8 mouse cellular contexts compared by ENCODE assay signal in the genomic region with DNA sequence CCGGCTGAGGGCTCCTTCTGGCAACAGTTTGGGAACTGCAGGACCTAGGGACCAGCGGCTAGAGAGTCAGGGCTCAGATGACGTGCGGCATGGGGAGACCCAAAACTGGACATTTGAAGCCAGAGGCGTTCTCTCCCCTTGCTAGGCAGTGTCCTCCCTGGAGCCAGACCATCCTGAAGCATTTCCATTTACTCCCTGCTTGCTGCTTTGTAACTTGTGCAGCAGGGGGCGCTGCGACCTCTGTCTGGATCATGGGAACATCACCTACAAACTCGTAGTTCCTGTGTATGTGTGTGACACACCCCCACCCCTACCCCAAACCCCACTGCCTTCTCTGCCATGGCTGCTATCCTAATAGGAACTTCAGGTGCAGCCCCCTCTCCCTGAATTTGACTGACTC. TPM values are rescaled to one million over a fixed set of nuclear protein-coding genes. Genes with fewer than 3 reads are reported as not detected.
DNase-seq lines count a peak whose midpoint lies in the region; ATAC-seq lines count a peak whose summit lies in the region.

No protein-coding gene starts in this region.

- peak; percentile 55 for DNase-seq in gastrocnemius, adult 18-20 months (ENCODE audit: low spot score)
- DNase-seq in gastrocnemius, adult 8-10 months (ENCODE audit: low spot score in 2 of 2) = no peak
- DNase-seq in ovary, postnatal 14 days (ENCODE audit: low spot score) = peak; percentile 55
- DNase-seq in ovary, adult 18-20 months (ENCODE audit: low spot score) = no peak
- peak; percentile 73 for DNase-seq in adrenal gland, postnatal 25 days
- peak; percentile 68 for DNase-seq in lung, postnatal 25 days (ENCODE audit: low spot score)
- peak; percentile 58 for DNase-seq in thymus, postnatal 25 days

- peak; percentile 71 for ATAC-seq in granulocyte monocyte progenitor cell, adult 5-6 weeks (replicated peaks; ENCODE audit: poor library complexity, severe bottlenecking)

RNA-seq across cellular contexts. Expression of a gene that starts 4.8 kb away (rescaled TPM):
- not detected for total RNA-seq in gastrocnemius, adult 18-20 months (2021)
- not detected for total RNA-seq in gastrocnemius, adult 8-10 months (2022)
- 0.43 and 1.0 TPM in 2 replicates for total RNA-seq in adrenal gland, postnatal 25 days (2021)
- total RNA-seq in granulocyte monocyte progenitor cell, adult 5-6 weeks (2014; fragmentation: Nextera tagmentation) = not detected in 2 replicates
- total RNA-seq in granulocyte monocyte progenitor cell, adult 5-6 weeks (2017) = not detected in 2 replicates

RNA-seq across cellular contexts. Expression of a gene that starts 7.3 kb away (rescaled TPM):
- total RNA-seq in gastrocnemius, adult 18-20 months (2021) = not detected
- not detected for total RNA-seq in gastrocnemius, adult 8-10 months (2022)
- not detected in 2 replicates for total RNA-seq in adrenal gland, postnatal 25 days (2021)
- not detected in 2 replicates for total RNA-seq in granulocyte monocyte progenitor cell, adult 5-6 weeks (2014; fragmentation: Nextera tagmentation)
- not detected in 2 replicates for total RNA-seq in granulocyte monocyte progenitor cell, adult 5-6 weeks (2017)

RNA-seq across cellular contexts. Expression of a gene that starts 35.9 kb away (rescaled TPM):
- under 1 TPM in 1 of 2 experiments, not detected in 1; 0.46 TPM for total RNA-seq in gastrocnemius, adult 18-20 months (2021)
- not detected for total RNA-seq in gastrocnemius, adult 8-10 months (2022)
- 3.9 and 6.0 TPM in 2 replicates for total RNA-seq in adrenal gland, postnatal 25 days (2021)
- not detected in 2 replicates for total RNA-seq in granulocyte monocyte progenitor cell, adult 5-6 weeks (2014; fragmentation: Nextera tagmentation)
- not detected in 2 replicates for total RNA-seq in granulocyte monocyte progenitor cell, adult 5-6 weeks (2017)

RNA-seq across cellular contexts. Expression of a gene that starts 49.0 kb away (rescaled TPM):
- total RNA-seq in gastrocnemius, adult 18-20 months (2021) = under 1 TPM; 0.17 to 0.34 TPM
- under 1 TPM in 3 of 4 experiments, not detected in 1; 0.15 to 0.64 (median 0.40) TPM for total RNA-seq in gastrocnemius, adult 8-10 months (2022)
- 5.9 and 6.3 TPM in 2 replicates for total RNA-seq in adrenal gland, postnatal 25 days (2021)
- total RNA-seq in granulocyte monocyte progenitor cell, adult 5-6 weeks (2014; fragmentation: Nextera tagmentation) = not detected in 2 replicates
- total RNA-seq in granulocyte monocyte progenitor cell, adult 5-6 weeks (2017) = not detected in 2 replicates

Comparison
In these comparisons a context has a peak if more than half of its experiments do, and no peak if none do; other contexts are left out.
1. DNase-seq: peak in gastrocnemius, adult 18-20 months (single experiment), ovary, postnatal 14 days (single experiment), adrenal gland, postnatal 25 days (single experiment), lung, postnatal 25 days (single experiment) and thymus, postnatal 25 days (single experiment); none in gastrocnemius, adult 8-10 months (0 of 2) and ovary, adult 18-20 months (single experiment).